Mouse (Mus musculus) neural tube, embryonic 14.5 days (tissue): ENCODE data around the gene Ppp1r2. TPM values are rescaled to one million over a fixed set of nuclear protein-coding genes. Genes with fewer than 3 reads are reported as not detected.

Source experiments
- ATAC-seq: fragments of 200-750 bp; cut with Nextera tagmentation; 2 replicates; pipeline ENCODE4 v1.8.0; 2017; ENCODE audit warnings: low read depth, mild to moderate bottlenecking, moderate TSS enrichment, moderate library complexity
- H3K27ac ChIP-seq: fragments of 300-500 bp; sonication (generic); 2 replicates; pipeline ENCODE4 v1.5.1; 2014; ENCODE audit warnings: low read depth, mild to moderate bottlenecking, control low read depth, low read length, moderate library complexity, mixed read lengths
- H3K27me3 ChIP-seq: fragments of 300-500 bp; sonication (generic); 2 replicates; pipeline ENCODE4 v1.6.1; 2014; ENCODE audit warnings: low read length; ENCODE audit not compliant: control insufficient read depth, insufficient read depth
- H3K36me3 ChIP-seq: fragments of 300-500 bp; sonication (generic); 2 replicates; pipeline ENCODE4 v1.6.1; 2014; ENCODE audit warnings: low read length, mixed read lengths; ENCODE audit not compliant: control insufficient read depth, insufficient read depth
- H3K4me1 ChIP-seq: fragments of 300-500 bp; sonication (generic); 2 replicates; pipeline ENCODE4 v1.6.1; 2014; ENCODE audit warnings: low read length; ENCODE audit not compliant: control insufficient read depth, insufficient read depth
- H3K4me2 ChIP-seq: fragments of 300-500 bp; sonication (generic); 2 replicates; pipeline ENCODE4 v1.6.1; 2014; ENCODE audit warnings: mild to moderate bottlenecking, low read depth, low read length, control low read depth
- H3K4me3 ChIP-seq: fragments of 300-500 bp; sonication (generic); 2 replicates; pipeline ENCODE4 v1.5.1; 2014; ENCODE audit warnings: low read depth, low read length, control low read depth, mixed read lengths
- H3K9ac ChIP-seq: fragments of 300-500 bp; sonication (generic); replicated peaks from 2 replicates; pipeline ENCODE4 v1.6.1; 2014; ENCODE audit warnings: low read depth, mild to moderate bottlenecking, control low read depth, low read length, mixed read lengths
- H3K9me3 ChIP-seq: fragments of 300-500 bp; sonication (generic); 2 replicates; pipeline ENCODE4 v1.6.1; 2016; ENCODE audit warnings: low read length; ENCODE audit not compliant: control insufficient read depth
- WGBS: fragments of 180-500 bp; shearing (Covaris S2); extraction: QIAGEN DNeasy Blood & Tissue Kit; methylation state at CpG from one replicate; pipeline ENCODE4 v1.1.7; 2014; 5-methylcytosine and 5-hydroxymethylcytosine counted together
- microRNA-seq: library from miRNA; unstranded; fragments of <30 nt; microRNA quantifications from one replicate; pipeline ENCODE4, GENCODE M21; 2016
- polyA plus RNA-seq: library from polyadenylated mRNA; unstranded; fragments of >200 nt; fragmentation: Nextera tagmentation; extraction: Ambion mirVana; gene quantifications from 2 replicates; pipeline ENCODE4 v1.2.1, GENCODE M21; 2014

Gene Ppp1r2
- polyA plus RNA-seq, 1 experiment from 2014 or later, result 92.3 TPM

DNA sequence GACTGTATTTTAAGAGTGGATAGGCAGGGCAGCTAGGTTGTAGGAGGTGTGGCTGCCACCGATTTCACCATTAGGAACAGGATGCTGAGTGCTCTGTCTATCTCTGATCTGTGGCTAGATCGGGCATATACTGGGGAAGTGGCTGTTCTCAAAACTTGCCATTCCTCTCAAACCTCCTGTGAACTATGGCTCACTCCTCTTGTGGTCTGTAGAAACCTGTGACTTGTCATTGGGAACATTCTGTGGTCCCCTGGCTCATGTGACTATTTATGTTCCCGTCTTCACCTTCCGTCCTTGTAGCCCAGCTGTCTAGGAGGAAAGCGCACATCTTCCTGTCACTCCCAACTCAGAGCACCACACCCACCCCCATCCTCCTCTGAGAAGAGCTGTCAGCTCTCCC lies 65.2 kb downstream of the Ppp1r2 start:
- no peak overlapping the region for H3K4me3 ChIP-seq
- H3K27ac ChIP-seq, result no peak overlapping the region
- no peaks in the 10 kb centered on the region for H3K4me1 ChIP-seq
- 85% methylated on average over 5 of the region's 5 CpGs for WGBS
- no peak for ATAC-seq
- no peak overlapping the region for H3K9ac ChIP-seq
- no peaks in the 10 kb centered on the region for H3K9me3 ChIP-seq
- H3K36me3 ChIP-seq, result no peaks in the 10 kb centered on the region
- no peak overlapping the region for H3K4me2 ChIP-seq
- H3K27me3 ChIP-seq, result no peaks in the 10 kb centered on the region

DNA sequence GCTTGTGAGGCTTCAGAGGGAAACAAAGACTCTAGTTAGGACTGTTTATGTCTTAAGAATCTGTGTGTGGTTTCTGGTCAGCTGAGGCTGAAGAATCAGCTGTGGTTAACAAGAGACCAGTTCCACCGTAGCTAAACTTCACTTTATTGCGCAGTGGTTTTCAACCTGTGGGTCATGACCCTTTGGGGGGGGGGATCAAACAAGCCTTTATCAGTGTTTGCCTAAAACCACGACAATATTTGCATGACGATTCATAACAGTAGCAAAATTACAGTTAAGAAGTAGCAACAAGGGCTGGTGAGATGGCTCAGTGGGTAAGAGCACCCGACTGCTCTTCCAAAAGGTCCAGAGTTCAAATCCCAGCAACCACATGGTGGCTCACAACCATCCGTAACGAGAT lies 69.4 kb downstream of the Ppp1r2 start:
- H3K4me3 ChIP-seq, result no peak overlapping the region
- no peak overlapping the region for H3K4me2 ChIP-seq
- no peak overlapping the region for H3K9ac ChIP-seq
- WGBS, result 91% methylated on average over 5 of the region's 7 CpGs
- no peak for ATAC-seq
- no peak overlapping the region for H3K27ac ChIP-seq
- H3K36me3 ChIP-seq, result no peaks in the 10 kb centered on the region
- no peaks in the 10 kb centered on the region for H3K9me3 ChIP-seq
- H3K27me3 ChIP-seq, result no peaks in the 10 kb centered on the region; the same call in 1 of the 2 replicates
- 0 out of 2 replicates have a peak, but pooled peaks cover 4% of the 10 kb centered on the region for H3K4me1 ChIP-seq

DNA sequence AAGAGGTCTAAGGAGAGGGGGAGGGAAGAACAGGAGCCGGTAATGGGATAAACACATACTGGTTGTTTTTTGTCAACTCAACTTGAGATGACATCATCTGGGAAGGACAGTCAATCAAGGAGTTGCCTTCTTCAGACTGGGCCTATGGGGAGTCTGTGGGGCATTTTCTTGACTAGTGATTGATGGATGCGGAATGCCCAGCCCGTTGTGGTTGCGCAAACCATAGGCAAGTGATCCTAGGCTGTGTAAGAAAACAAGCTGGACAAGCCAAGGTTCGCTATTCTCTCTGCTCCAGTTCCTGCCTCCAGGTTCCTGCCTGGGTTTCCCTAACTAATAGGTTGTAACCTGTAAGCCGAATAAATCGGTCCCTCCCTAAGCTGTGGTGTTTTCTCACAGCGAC lies 69.9 kb downstream of the Ppp1r2 start:
- no peak for ATAC-seq
- no peak overlapping the region for H3K4me3 ChIP-seq
- 87% methylated on average over 8 of the region's 8 CpGs for WGBS
- no peak overlapping the region for H3K9ac ChIP-seq
- H3K27ac ChIP-seq, result no peak overlapping the region
- no peaks in the 10 kb centered on the region; the same call in 1 of the 2 replicates for H3K27me3 ChIP-seq
- no peaks in the 10 kb centered on the region for H3K9me3 ChIP-seq
- no peaks in the 10 kb centered on the region for H3K36me3 ChIP-seq
- 0 out of 2 replicates have a peak, but pooled peaks cover 4% of the 10 kb centered on the region for H3K4me1 ChIP-seq
- no peak overlapping the region for H3K4me2 ChIP-seq

DNA sequence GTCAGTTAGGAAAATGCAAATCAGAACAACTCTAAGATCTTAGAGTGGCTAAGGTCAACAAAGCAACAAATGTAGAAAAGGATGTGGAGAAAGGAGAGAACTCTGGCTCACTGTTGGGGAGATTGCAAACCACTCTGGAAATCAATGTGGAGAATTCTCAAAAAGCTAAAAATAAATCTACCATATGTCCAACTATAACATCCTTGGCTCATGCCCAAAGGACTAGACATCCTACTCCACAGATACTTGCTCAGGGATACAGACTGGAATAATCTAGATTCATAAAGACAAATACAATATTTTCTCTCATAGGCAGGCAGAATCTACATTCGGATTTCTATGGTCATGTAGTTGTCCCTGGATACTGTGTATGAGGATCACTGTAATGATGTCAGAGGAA lies 70.9 kb downstream of the Ppp1r2 start:
- no peaks in the 10 kb centered on the region; the same call in 1 of the 2 replicates for H3K27me3 ChIP-seq
- no peak overlapping the region for H3K4me3 ChIP-seq
- peaks cover 11% of the 10 kb centered on the region; the same call in 1 of the 2 replicates for H3K4me1 ChIP-seq
- WGBS, result 79% methylated on average over 1 of the region's 1 CpGs
- H3K4me2 ChIP-seq, result no peak overlapping the region
- ATAC-seq, result no peak
- no peaks in the 10 kb centered on the region for H3K9me3 ChIP-seq
- H3K36me3 ChIP-seq, result no peaks in the 10 kb centered on the region
- no peak overlapping the region for H3K27ac ChIP-seq
- no peak overlapping the region for H3K9ac ChIP-seq

DNA sequence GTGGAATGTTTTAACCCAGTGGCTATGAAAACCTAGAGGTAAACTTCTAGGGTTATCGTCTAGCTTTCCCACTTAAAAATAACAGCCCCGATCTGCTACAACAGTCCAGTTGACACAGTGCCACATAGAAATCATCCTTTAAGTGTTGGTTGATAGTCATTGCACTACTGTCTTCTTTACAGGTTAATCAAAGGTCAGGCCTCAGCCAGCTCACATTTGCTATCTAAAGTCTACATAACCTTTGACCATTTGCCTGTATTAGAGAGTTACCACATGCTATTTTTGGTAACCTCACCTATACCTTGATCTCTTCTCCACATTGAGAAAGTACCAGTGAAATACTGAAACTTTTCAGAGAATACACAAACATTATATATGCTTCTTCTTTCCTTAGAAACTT lies 73.4 kb downstream of the Ppp1r2 start:
- H3K27ac ChIP-seq, result no peak overlapping the region
- H3K9me3 ChIP-seq, result no peaks in the 10 kb centered on the region
- H3K4me1 ChIP-seq, result peaks cover 16% of the 10 kb centered on the region; the same call in 1 of the 2 replicates
- H3K4me2 ChIP-seq, result peak overlapping the region; percentile 76
- ATAC-seq, result no peak
- 82% methylated on average over 2 of the region's 2 CpGs for WGBS
- H3K27me3 ChIP-seq, result no peaks in the 10 kb centered on the region; the same call in 1 of the 2 replicates
- no peaks in the 10 kb centered on the region for H3K36me3 ChIP-seq
- peak overlapping the region; percentile 94; the same call in 1 of the 2 replicates for H3K4me3 ChIP-seq
- peak overlapping the region; percentile 94; the same call in 1 of the 2 replicates for H3K9ac ChIP-seq

Small RNAs within 50 kb of the gene (microRNA-seq; reads per million reads assigned to microRNA genes)
- not detected for gene Gm27415

Other genes starting within 250 kb of the Ppp1r2 start
- 17.3 and 21.1 TPM in 2 replicates for gene Xxylt1, start 193.8 kb downstream of the Ppp1r2 start, polyA plus RNA-seq
- 17.7 and 18.4 TPM in 2 replicates for gene Acap2, start 74.0 kb downstream of the Ppp1r2 start, polyA plus RNA-seq
- 26.2 and 57.4 TPM in 2 replicates for gene Apod, start 39.5 kb upstream of the Ppp1r2 start, polyA plus RNA-seq
- 91.3 and 110 TPM in 2 replicates for gene Bdh1, start 147.0 kb upstream of the Ppp1r2 start, polyA plus RNA-seq